Mouse (Mus musculus): Measurements from ENCODE around the gene Ccnl2.

The Ccnl2 gene

DNA sequence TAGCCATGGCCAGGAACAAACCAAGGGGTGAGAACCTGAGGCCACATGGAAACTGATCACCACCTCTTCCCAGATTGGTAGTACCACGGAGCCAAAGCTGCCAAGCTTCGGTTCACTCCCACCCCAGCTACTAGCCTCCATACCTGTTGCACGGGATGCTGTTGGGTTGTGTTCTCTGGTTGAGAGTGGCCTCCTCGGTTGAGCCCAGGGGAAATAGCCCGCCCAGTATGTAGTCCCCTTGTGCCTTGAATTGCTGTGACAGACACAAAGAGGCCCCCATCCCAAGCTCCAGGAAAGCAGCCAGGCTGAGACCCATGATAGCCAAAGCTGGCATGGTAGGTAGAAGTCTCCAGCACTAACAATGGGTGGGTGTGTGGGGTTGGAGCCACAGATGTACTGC is 50.7 kb downstream of the Ccnl2 start, which contains the start of gene Tas1r3:
Gene Tas1r3 (minus strand): TSS at position 362 of the 400 bp plus-strand sequence.
- no peak for DNase-seq (ENCODE audit: low read depth, low spot score)

GRCm38 (mm10) chr4:155868614-155869298 is 56.5 kb downstream of the Ccnl2 start:
- DNase-seq (ENCODE audit: low read depth, low spot score), result no peak

DNA sequence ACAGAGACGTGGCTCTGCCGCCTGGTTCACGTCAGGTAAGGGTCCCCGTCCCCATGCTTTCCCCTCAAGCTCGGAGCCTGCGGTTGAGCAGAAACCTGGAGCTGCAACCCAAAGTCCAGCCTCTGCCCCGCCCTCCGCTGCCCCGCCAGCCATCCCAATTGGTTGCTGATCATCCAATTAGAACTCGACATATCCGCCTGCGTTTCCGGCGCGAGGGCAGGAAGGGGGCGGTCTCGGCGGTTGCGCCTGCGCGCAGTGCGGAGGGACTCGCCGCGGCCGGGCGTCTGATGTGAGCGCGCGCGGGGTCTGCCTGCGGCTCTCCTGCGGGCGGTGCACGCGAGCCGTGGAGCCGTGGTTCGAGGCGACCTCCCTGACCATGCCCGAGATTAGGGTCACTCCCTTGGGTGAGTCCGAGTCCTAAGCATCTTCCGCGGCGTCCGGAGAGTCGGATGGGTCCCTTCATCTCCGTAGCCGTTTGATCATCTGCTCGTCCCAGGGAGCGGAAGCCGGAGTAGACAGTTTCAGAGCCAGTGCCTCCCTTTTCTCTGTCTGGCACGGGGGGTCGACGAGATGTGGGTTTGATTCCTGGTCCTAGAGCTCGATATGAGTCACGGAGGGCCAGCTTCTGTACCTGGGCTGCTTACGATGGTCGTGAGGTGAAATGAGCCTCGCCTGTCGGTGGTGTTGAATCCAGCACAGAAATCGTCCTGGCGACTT is 57.2 kb downstream of the Ccnl2 start, which contains the start of the genes Cptp and Ints11:
Gene Cptp (minus strand): TSS at position 124 of the 717 bp plus-strand sequence.
Gene Ints11 (plus strand): TSS at position 230 of the 717 bp plus-strand sequence.
- DNase-seq (ENCODE audit: low read depth, low spot score), result peak; percentile 91

- DNase-seq (ENCODE audit: low read depth, low spot score), result no peak
Observed at GRCm38 (mm10) chr4:155871404-155871803, 59.1 kb downstream of the Ccnl2 start.

All from skeletal muscle tissue, adult 2 months (tissue).